Mouse (Mus musculus) kidney, embryonic 14.5 days (tissue): ENCODE results near the gene Slfn2. TPM values are rescaled to one million over a fixed set of nuclear protein-coding genes. Genes with fewer than 3 reads are reported as not detected.

Experiments used
- ATAC-seq: fragments of 200-750 bp; cut with Nextera tagmentation; 2 replicates; pipeline ENCODE4 v1.8.0; 2017; ENCODE audit warnings: moderate number of reproducible peaks, mild to moderate bottlenecking, moderate TSS enrichment, moderate library complexity; ENCODE audit not compliant: low FRiP score, low TSS enrichment
- H3K27ac ChIP-seq: fragments of 300-500 bp; sonication (generic); 2 replicates; pipeline ENCODE4 v1.5.1; 2014; ENCODE audit warnings: low read depth, mild to moderate bottlenecking, low read length, moderate library complexity, mixed read lengths
- H3K27me3 ChIP-seq: fragments of 300-500 bp; sonication (generic); 2 replicates; pipeline ENCODE4 v1.6.1; 2014; ENCODE audit warnings: mild to moderate bottlenecking, low read length; ENCODE audit not compliant: control insufficient read depth, insufficient read depth
- H3K36me3 ChIP-seq: fragments of 300-500 bp; sonication (generic); 2 replicates; pipeline ENCODE4 v1.6.1; 2014; ENCODE audit warnings: low read length, mixed read lengths; ENCODE audit not compliant: control insufficient read depth, insufficient read depth
- H3K4me1 ChIP-seq: fragments of 300-500 bp; sonication (generic); 2 replicates; pipeline ENCODE4 v1.6.1; 2014; ENCODE audit warnings: low read length, mixed read lengths; ENCODE audit not compliant: control insufficient read depth, insufficient read depth
- H3K4me2 ChIP-seq: fragments of 300-500 bp; sonication (generic); replicated peaks from 2 replicates; pipeline ENCODE4 v1.6.1; 2014; ENCODE audit warnings: low read depth, mild to moderate bottlenecking, low read length
- H3K4me3 ChIP-seq: fragments of 300-500 bp; sonication (generic); 2 replicates; pipeline ENCODE4 v1.5.1; 2014; ENCODE audit warnings: mild to moderate bottlenecking, low read length
- H3K9ac ChIP-seq: fragments of 300-500 bp; sonication (generic); 2 replicates; pipeline ENCODE4 v1.6.1; 2014; ENCODE audit warnings: low read depth, mild to moderate bottlenecking, low read length, moderate library complexity
- H3K9me3 ChIP-seq: fragments of 300-500 bp; sonication (generic); 2 replicates; pipeline ENCODE4 v1.6.1; 2016; ENCODE audit warnings: low read length; ENCODE audit not compliant: control insufficient read depth
- WGBS: fragments of 180-500 bp; shearing (Covaris S2); extraction: QIAGEN DNeasy Blood & Tissue Kit; methylation state at CpG from one replicate; pipeline ENCODE4 v1.1.7; 2014; 5-methylcytosine and 5-hydroxymethylcytosine counted together
- polyA plus RNA-seq: library from polyadenylated mRNA; unstranded; fragments of >200 nt; fragmentation: Nextera tagmentation; extraction: Ambion mirVana; gene quantifications from 2 replicates; pipeline ENCODE4 v1.2.1, GENCODE M21; 2014

Slfn2 gene
- polyA plus RNA-seq, 1 experiment from 2014 or later, result 3.8 TPM

DNA sequence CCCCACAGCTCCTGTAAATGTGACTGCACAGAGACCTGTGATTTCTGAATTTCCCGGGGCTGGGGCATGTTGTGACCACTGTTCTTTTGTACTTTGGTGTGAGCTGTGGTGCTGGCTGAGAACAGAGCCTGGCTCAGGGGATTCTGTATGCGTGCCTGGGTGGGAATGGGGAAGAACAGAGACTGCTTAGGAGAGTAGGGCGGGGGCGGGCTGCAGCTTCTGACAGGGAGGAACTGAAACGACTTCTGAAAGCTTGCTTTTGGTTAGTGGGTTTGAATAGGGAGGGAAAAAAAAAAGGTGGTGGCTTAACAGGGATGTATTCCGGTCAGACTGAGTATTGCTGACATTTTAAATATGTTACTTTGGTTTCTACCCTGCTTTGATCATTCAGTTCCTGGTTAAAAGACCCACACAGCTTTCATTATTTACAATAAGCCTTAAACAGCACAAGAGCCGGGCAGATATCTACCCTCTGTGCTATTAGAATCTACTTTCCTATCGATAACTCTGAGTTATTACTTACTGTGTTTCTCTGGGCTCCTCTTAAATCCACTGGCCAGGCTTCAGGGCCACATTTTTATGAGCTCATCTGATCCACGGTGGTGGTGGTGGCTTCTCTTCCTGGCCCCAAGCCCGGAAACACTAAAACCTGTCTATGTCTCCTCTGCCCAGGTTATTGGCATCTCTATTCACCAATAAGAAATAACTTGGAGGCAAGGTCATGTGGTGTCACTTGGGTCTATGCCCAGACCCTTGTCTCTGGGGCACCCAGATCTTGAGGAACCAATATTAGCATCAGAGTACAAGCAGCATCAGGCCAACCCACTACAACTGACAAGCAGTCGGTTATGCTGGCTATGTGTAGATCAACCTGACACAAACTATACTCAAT is 2.0 kb downstream of the Slfn2 start:
- Histone ChIP-seq H3K4me1 (no peaks in the 10 kb centered on the region), H3K4me3 (no peak overlapping the region), H3K27ac (no peak overlapping the region), H3K9ac (no peak overlapping the region), H3K4me2 (no peak overlapping the region), H3K27me3 (no peaks in the 10 kb centered on the region), H3K9me3 (no peaks in the 10 kb centered on the region), H3K36me3 (no peaks in the 10 kb centered on the region)
- 56% methylated on average over 11 of the region's 11 CpGs for WGBS
- ATAC-seq, result no peak

DNA sequence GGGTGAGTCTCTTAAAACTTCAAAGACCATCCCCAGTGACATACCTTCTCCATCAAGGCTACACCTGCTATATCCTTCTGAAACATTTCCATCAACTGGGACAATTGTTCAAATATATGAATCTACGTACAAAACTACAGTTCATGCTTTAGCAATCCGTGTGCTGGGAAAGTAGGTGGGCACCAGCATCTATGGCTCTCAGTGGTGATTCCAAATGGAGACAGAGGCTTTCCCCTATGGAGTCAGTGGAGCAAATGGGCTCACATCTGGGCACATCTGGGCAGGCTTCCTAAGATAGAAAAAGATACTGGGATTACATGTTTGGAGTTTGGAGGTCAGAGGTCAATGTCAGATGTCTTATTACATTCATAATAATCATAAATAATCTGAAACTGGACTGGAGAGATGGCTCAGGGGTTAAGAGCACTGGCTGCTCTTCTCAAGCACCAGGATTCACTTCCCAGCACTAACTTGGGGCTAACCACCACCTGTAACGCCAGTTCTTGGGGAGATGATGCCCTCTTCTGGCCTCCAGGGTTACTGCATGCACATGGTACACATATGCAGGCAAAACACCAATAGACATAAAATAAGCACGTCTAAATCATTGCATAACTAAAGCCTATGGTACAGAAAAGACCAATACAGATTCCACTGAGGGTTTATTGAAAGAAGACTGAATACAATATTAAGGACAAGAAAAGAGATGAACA is 3.2 kb downstream of the Slfn2 start:
- WGBS, result 74% methylated on average over 4 of the region's 4 CpGs
- no peak overlapping the region for H3K4me3 ChIP-seq
- no peaks in the 10 kb centered on the region for H3K27me3 ChIP-seq
- H3K36me3 ChIP-seq, result no peaks in the 10 kb centered on the region
- H3K9ac ChIP-seq, result no peak overlapping the region
- no peak for ATAC-seq
- no peak overlapping the region for H3K27ac ChIP-seq
- no peaks in the 10 kb centered on the region for H3K4me1 ChIP-seq
- no peaks in the 10 kb centered on the region for H3K9me3 ChIP-seq
- no peak overlapping the region for H3K4me2 ChIP-seq

DNA sequence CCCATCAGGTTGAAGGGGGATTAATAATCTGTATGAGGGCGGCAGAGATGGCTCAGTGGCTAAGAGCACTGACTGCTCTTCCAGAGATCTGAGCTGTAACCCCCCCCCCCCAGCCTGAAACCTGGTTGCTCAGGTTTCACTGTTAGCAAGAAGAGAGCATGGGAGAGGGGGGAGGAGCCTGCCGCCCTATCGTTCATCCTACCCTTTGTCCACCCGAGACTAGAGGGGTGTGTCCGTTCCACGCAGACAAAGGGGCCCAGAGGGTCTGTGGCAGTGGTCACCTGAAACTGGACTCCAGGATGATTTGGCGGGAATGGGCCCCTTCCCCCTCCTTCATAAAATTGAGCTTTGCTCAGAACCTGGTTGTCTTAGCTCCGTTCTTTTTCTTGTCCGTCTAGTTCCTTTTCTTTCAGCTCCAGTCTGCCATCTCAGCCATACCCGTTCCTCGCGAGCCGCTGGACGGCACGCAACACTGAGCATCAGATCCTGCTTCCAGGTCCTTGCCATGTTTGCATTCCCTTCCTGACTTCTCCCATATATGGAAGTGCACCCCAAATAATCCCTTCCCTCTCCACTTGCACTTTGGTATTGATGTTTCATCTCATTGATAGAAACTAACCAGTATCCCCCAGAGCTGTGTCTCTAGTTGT is 5.5 kb downstream of the Slfn2 start:
- H3K9me3 ChIP-seq, result no peaks in the 10 kb centered on the region
- H3K9ac ChIP-seq, result no peak overlapping the region
- no peaks in the 10 kb centered on the region for H3K4me1 ChIP-seq
- no peak for ATAC-seq
- no peaks in the 10 kb centered on the region for H3K27me3 ChIP-seq
- 73% methylated on average over 15 of the region's 15 CpGs for WGBS
- no peak overlapping the region for H3K27ac ChIP-seq
- H3K4me3 ChIP-seq, result no peak overlapping the region
- no peak overlapping the region for H3K4me2 ChIP-seq
- H3K36me3 ChIP-seq, result no peaks in the 10 kb centered on the region

DNA sequence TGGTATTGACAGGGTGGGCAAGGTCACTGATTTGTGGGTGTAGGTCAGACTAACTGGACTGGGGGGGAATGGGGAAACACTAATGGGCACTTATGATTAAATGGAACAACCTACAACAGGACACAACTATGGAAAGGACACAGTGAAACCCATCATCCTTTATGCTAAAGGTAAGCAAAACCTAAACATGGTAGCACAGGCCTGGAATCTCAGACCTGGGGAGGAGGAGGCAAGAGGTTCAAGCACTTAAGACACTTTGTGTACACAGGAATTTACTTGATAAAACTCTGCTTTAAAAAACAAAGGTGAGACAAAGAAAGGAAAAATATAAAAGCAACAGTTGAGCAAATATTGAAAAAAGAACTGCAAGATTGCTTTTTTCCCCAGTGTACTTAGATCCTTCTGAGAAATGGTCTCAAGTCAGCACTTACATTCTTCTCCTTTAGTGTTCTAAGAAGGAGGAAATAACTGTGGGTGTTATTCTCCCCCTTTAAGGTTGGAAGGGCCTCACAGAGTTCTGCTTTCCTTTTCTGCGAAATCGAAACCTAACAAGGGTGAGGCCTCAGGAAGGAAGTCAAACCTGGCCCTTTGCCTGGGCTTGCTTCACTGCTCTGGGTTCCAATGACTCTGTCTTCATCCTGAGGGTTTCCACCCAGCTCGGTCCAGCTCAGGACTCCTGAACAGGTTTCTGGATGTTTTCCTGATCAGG is 13.0 kb downstream of the Slfn2 start:
- Histone ChIP-seq H3K27ac (peak overlapping the region; percentile 48; the same call in 1 of the 2 replicates), H3K4me2 (no peak overlapping the region), H3K4me3 (no peak overlapping the region), H3K9ac (no peak overlapping the region), H3K27me3 (no peaks in the 10 kb centered on the region), H3K4me1 (no peaks in the 10 kb centered on the region), H3K9me3 (no peaks in the 10 kb centered on the region), H3K36me3 (no peaks in the 10 kb centered on the region)
- ATAC-seq, result no peak
- WGBS, result 38% methylated on average over 3 of the region's 3 CpGs

DNA sequence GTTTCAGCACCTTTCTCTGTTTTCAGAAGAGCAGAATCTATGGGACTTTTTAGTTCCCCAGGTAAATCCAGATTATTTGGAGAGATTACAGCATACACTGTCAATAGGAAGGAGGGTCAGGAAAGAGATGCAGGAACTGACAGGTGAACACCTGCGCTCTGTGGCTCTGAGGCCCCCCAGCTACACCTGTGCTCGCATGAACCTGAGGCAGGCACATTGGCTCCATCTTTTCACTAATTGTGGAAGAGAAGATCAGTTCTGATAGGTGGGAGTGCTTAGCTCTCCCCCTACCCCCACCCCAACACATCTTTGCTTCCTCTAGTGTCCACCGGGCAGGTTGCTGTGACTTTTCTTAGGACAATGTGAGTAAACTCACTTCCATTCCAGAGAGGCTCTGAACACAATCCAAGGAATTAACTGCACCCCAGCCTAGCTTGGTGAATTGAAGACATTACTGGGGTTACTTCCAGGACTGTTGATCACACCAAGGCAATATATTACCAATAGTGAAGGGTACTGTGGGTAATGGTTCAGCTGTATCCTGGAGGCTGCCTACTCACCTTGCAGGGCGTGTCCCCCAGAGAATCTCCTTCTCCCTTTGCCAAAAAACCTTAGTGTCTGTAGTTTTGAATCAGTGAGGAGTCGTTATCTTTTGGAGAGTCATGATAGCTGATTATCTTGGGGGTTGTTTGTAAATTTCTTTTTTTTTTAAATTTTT is 13.7 kb downstream of the Slfn2 start:
- no peak overlapping the region for H3K4me2 ChIP-seq
- no peaks in the 10 kb centered on the region for H3K9me3 ChIP-seq
- WGBS, result 84% methylated on average over 5 of the region's 5 CpGs
- no peaks in the 10 kb centered on the region for H3K4me1 ChIP-seq
- no peaks in the 10 kb centered on the region for H3K27me3 ChIP-seq
- no peaks in the 10 kb centered on the region for H3K36me3 ChIP-seq
- ATAC-seq, result no peak
- no peak overlapping the region for H3K9ac ChIP-seq
- H3K4me3 ChIP-seq, result no peak overlapping the region
- H3K27ac ChIP-seq, result no peak overlapping the region

DNA sequence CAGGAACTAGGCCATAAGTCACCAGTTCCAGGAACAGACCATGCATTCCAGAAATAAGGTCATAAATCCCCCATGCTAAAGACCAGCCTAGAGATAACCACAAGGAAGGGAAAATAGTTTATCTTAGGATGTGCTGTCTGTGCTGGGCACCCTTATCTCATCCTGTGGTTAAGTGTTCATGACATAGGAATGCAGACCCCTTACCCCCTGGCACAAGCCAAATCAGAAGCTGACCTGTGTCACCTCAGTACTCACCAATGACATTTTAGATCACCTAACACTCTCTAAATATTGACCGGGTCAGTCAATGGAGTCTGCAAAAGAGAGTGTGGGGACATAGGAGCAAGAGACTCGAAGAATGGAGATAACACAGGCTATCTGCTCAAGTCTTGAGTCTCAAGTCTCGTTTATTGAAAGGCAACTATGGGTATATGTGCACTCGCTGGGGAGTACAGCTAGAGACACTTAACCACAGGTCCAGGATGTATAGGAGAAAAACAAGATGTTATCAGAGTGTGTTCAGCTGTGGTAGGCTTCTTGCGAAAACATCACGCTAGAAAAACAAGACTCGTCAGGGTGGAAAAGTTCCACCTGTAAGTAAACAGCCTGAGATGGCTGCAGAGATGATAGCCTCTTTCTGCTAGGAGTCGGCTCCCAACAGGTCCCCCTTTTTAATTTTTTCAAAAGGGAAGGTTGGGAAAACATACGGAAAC is 14.7 kb downstream of the Slfn2 start:
- no peak for ATAC-seq
- 58% methylated on average over 9 of the region's 9 CpGs for WGBS
- no peak overlapping the region for H3K4me2 ChIP-seq
- no peaks in the 10 kb centered on the region for H3K27me3 ChIP-seq
- H3K9me3 ChIP-seq, result no peaks in the 10 kb centered on the region
- H3K36me3 ChIP-seq, result no peaks in the 10 kb centered on the region
- no peak overlapping the region for H3K4me3 ChIP-seq
- H3K9ac ChIP-seq, result no peak overlapping the region
- H3K27ac ChIP-seq, result no peak overlapping the region
- H3K4me1 ChIP-seq, result no peaks in the 10 kb centered on the region

DNA sequence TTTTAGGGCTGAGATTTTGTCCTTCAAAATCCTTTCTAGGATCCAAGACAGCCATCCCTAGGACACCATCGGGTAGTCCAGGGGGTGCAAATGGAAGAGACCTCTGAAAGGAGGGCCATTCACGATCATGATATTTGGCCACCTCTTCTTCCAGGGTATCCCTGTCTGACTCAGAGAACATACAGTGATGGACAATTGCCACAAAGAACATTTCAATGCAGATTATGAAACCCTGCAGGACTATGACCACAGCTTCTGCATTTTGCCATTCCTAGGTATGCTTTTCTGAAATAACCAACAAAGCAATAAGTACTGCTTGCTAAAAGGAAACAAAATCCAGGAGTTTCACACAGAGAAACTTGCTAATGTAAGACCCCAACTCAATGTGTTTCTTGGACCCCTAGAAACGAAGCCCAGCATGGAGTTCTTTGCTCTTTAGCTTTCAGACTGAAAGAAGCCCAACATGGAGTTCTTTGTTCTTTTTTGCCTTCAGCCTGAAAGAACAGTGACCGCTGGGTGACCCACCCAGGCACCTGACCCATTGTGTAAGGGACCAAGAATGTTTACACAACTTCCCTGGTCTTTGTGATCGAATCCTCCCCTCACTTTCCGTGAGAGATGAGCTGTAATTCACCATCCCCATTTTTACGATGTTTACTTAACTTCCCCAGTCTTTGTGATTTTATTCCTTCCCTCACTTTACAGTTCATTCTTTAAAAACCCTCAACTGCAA is 18.0 kb downstream of the Slfn2 start:
- Histone ChIP-seq H3K4me3 (no peak overlapping the region), H3K27ac (no peak overlapping the region), H3K9me3 (no peaks in the 10 kb centered on the region), H3K4me1 (no peaks in the 10 kb centered on the region), H3K27me3 (no peaks in the 10 kb centered on the region), H3K36me3 (no peaks in the 10 kb centered on the region), H3K4me2 (no peak overlapping the region), H3K9ac (no peak overlapping the region)
- ATAC-seq, result no peak
- 50% methylated on average over 7 of the region's 7 CpGs for WGBS
